Mouse (Mus musculus): Measurements from ENCODE around the gene Med12l.

DNA sequence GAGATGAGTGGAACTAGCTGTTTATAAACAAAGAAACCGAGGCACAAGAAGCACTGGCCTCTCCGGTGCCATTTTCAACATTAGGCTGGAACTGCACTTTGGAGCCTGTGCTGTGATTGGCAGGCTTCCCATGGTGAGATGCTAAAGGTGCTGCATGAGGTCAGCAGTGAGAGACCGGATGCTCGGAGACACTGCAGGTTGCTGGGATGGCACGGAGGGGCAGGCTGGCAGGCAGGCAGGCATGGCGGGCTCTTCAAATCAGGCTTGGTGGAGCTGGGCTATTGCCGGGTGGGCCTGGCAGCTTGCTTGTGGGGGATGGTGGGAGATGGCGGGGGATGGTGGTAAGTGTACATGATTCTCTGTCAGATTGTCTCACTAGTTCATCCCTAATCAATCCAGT, 15.6 kb downstream of the Med12l start:
- TF ChIP-seq CTCF (IDR thresholded peaks at IDR 0.05; ENCODE audit: borderline replicate concordance, insufficient read depth, low read depth, low read length), result no peak
- TF ChIP-seq POLR2A (IDR thresholded peaks at IDR 0.05; ENCODE audit: borderline replicate concordance, insufficient read depth, low read length), result no peak

All from cerebellum, adult 2 months (tissue).